Mouse (Mus musculus): Measurements from ENCODE around the gene Bicd2.

Gene Bicd2

GRCm38 (mm10) chr13:49341012-49341830, at the start of gene Bicd2:
Gene Bicd2 (plus strand): TSS chr13:49341585.
- peak; percentile 95 to 98 for DNase-seq

- no peak for DNase-seq
These were observed 49.4 kb upstream of the Bicd2 start for GRCm38 (mm10) chr13:49291949-49292348.

GRCm38 (mm10) chr13:49294108-49294507, 47.3 kb upstream of the Bicd2 start:
- no peak for DNase-seq

GRCm38 (mm10) chr13:49296270-49296669, 45.1 kb upstream of the Bicd2 start:
- no peak for DNase-seq

- peak; percentile 66 to 68 for DNase-seq
These were observed 42.6 kb upstream of the Bicd2 start for GRCm38 (mm10) chr13:49298514-49299381.

GRCm38 (mm10) chr13:49300771-49301170, 40.6 kb upstream of the Bicd2 start:
- no peak for DNase-seq

GRCm38 (mm10) chr13:49306771-49307310, 34.5 kb upstream of the Bicd2 start:
- no peak for DNase-seq

- peak in 1 of 2 experiments; percentile 39 for DNase-seq
These were observed 33.9 kb upstream of the Bicd2 start for GRCm38 (mm10) chr13:49307311-49307969.

- DNase-seq, result no peak
These were observed 33.2 kb upstream of the Bicd2 start for GRCm38 (mm10) chr13:49308206-49308605.

- DNase-seq, result peak in 1 of 2 experiments; percentile 22
These were observed 32.5 kb upstream of the Bicd2 start for GRCm38 (mm10) chr13:49308861-49309403.

GRCm38 (mm10) chr13:49309501-49309900, 31.9 kb upstream of the Bicd2 start:
- no peak for DNase-seq

- DNase-seq, result no peak
These were observed 29.7 kb upstream of the Bicd2 start for GRCm38 (mm10) chr13:49311642-49312041.

GRCm38 (mm10) chr13:49316386-49317162, 24.8 kb upstream of the Bicd2 start:
- no peak for DNase-seq

- DNase-seq, result no peak
These were observed 23.9 kb upstream of the Bicd2 start for GRCm38 (mm10) chr13:49317508-49317907.

GRCm38 (mm10) chr13:49317914-49318313, 23.5 kb upstream of the Bicd2 start:
- DNase-seq, result no peak

- DNase-seq, result peak; percentile 33 to 47
These were observed 21.3 kb upstream of the Bicd2 start, which contains the start of gene Fgd3 for GRCm38 (mm10) chr13:49320040-49320439. Gene Fgd3 (minus strand): TSS chr13:49320311.

GRCm38 (mm10) chr13:49320514-49320913, 20.9 kb upstream of the Bicd2 start:
- DNase-seq, result no peak

GRCm38 (mm10) chr13:49321452-49321851, 19.9 kb upstream of the Bicd2 start:
- DNase-seq, result no peak

- DNase-seq, result no peak
These were observed 19.2 kb upstream of the Bicd2 start for GRCm38 (mm10) chr13:49322169-49322568.

GRCm38 (mm10) chr13:49322739-49323138, 18.6 kb upstream of the Bicd2 start:
- DNase-seq, result no peak

- DNase-seq, result peak; percentile 51 to 64
These were observed 16.5 kb upstream of the Bicd2 start for GRCm38 (mm10) chr13:49324871-49325270.
